Mouse (Mus musculus) heart, postnatal 0 days (tissue): ENCODE measurements around the gene Scml4.

Experiments used
- CTCF ChIP-seq: IDR thresholded peaks from 2 replicates; pipeline ENCODE4 v1.5.1; 2016; ENCODE audit warnings: antibody characterized with exemption, control low read depth, low read depth
- EP300 ChIP-seq: IDR thresholded peaks from 2 replicates; pipeline ENCODE4 v1.6.1; 2016; ENCODE audit warnings: antibody characterized with exemption, low read depth

DNA sequence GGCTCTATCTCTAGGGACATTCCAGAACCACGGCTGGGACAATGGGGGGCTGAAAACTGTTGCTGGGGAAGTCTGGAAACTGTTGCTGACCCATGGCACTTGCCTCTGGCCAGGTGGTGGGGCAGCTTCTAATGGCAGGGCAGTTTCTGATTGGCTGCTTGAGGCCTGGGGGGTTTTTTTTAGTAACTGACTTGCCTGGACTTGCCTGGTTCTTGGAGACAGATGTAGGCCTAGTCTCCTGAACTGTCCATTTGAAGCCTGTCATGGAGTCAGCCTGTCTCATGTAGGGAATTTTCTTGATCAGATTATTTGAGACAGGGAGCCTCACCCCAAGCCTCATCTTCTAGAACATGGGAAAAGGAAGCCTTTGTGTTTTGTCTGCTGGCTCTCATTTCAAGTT lies 14.7 kb upstream of the Scml4 start:
- TF ChIP-seq CTCF (no peak), EP300 (no peak)
